ENCODE assay signal across 23 mouse cellular contexts in the genomic region with DNA sequence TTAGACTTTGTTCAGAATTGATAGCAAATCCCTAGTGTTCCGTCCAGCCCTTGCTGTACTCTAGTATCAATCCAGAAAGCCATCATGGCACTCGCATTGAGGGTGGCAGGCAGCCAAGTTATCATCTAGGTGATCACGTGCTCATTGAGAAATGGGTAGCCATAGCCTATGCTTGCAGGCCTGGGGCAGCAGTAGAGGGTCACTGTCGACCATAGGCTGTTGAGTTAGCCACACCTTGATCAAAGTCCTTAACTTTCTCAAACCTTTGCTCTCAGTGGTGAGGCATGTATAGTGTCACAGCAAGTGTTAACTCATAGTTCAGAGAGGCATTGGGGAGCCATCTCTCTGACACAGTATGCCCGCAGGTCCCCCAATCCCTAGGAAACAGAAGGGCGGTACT.
"Had no signal": no experiment of that assay in that cellular context is flagged by ENCODE, and none has a peak within 500 bp of the region (broad histone marks: within the 10 kb centered on the region; RNA-seq: fewer than 3 reads in every experiment).

No protein-coding gene starts in this region.

- H3K4me1 ChIP-seq: kidney, embryonic 15.5 days; limb, embryonic 12.5 days; lung, embryonic 15.5 days; midbrain, embryonic 10.5 days; neural tube, embryonic 12.5 days; neural tube, embryonic 15.5 days; stomach, embryonic 15.5 days had no signal

- H3K9me3 ChIP-seq: kidney, embryonic 15.5 days; limb, embryonic 12.5 days; limb, embryonic 15.5 days; lung, embryonic 15.5 days; megakaryocyte, embryonic 14.5 days; midbrain, embryonic 10.5 days; neural tube, embryonic 12.5 days; neural tube, embryonic 15.5 days; stomach, embryonic 15.5 days had no signal

- H3K27me3 ChIP-seq: kidney, embryonic 15.5 days; limb, embryonic 12.5 days; limb, embryonic 15.5 days; lung, embryonic 15.5 days; megakaryocyte, embryonic 14.5 days; neural tube, embryonic 12.5 days; neural tube, embryonic 15.5 days; stomach, embryonic 15.5 days had no signal

- H3K27ac ChIP-seq: kidney, embryonic 15.5 days; limb, embryonic 12.5 days; limb, embryonic 15.5 days; liver, embryonic 14.5 days; lung, embryonic 15.5 days; midbrain, embryonic 10.5 days; neural tube, embryonic 12.5 days; neural tube, embryonic 15.5 days; stomach, embryonic 15.5 days had no signal

- H3K9ac ChIP-seq: kidney, embryonic 15.5 days; limb, embryonic 12.5 days; limb, embryonic 15.5 days; liver, embryonic 14.5 days; lung, embryonic 15.5 days; neural tube, embryonic 12.5 days; neural tube, embryonic 15.5 days; stomach, embryonic 15.5 days had no signal

- H3K4me3 ChIP-seq: kidney, embryonic 15.5 days; limb, embryonic 12.5 days; limb, embryonic 15.5 days; lung, embryonic 15.5 days; megakaryocyte, embryonic 14.5 days; midbrain, embryonic 10.5 days; neural tube, embryonic 12.5 days; neural tube, embryonic 15.5 days; stomach, embryonic 15.5 days had no signal

- H3K4me2 ChIP-seq: kidney, embryonic 15.5 days; limb, embryonic 12.5 days; limb, embryonic 15.5 days; lung, embryonic 15.5 days; neural tube, embryonic 12.5 days; neural tube, embryonic 15.5 days; stomach, embryonic 15.5 days had no signal

- H3K36me3 ChIP-seq: kidney, embryonic 15.5 days; limb, embryonic 12.5 days; limb, embryonic 15.5 days; lung, embryonic 15.5 days; midbrain, embryonic 10.5 days; neural tube, embryonic 12.5 days; neural tube, embryonic 15.5 days; stomach, embryonic 15.5 days had no signal

- DNase-seq: kidney, adult 11 months; kidney, adult 8-10 months; kidney, postnatal 10 days; kidney, postnatal 36 days; left cerebral cortex, postnatal 4 days; lung, adult 18-20 months; lung, postnatal 10 days; lung, postnatal 36 days; midbrain, embryonic 14.5 days; retina, postnatal 1 day; right cerebral cortex, postnatal 25 days; spleen, adult 18-20 months; thymus, postnatal 25 days had no signal
